Mouse (Mus musculus): Measurements from ENCODE around the gene Tacr3.

The Tacr3 gene

GRCm38 (mm10) chr3:134828875-134829530, at the start of gene Tacr3:
Gene Tacr3, plus strand, starts transcription at chr3:134829007.
- peak in 1 of 2 experiments; percentile 2 for DNase-seq

- no peak for DNase-seq
These were observed 324 bp upstream of the Tacr3 start for GRCm38 (mm10) chr3:134828492-134828874.

- DNase-seq, result no peak
These were observed 719 bp downstream of the Tacr3 start for GRCm38 (mm10) chr3:134829531-134829921.

DNA sequence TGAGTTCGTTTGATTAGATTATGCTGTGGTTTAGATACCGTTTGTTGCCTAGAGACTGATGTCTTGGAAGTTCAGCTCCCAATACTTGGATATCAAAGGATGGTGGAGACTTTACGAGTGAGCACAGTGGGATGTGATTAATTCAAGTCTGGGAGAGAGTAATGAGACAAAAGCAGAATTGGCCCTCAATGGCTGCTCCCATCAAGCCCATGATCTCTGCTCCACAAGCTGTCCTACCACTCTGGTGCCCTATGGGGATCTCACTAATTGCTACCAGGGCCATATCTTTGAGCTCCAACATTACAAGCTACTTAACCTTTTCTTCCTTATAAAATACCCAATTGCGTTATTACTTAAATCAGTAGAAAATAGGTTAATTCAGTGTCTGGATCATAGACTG, 22.5 kb downstream of the Tacr3 start:
- DNase-seq, result no peak

- no peak for DNase-seq
These were observed 48.9 kb downstream of the Tacr3 start for GRCm38 (mm10) chr3:134877701-134878100.

DNA sequence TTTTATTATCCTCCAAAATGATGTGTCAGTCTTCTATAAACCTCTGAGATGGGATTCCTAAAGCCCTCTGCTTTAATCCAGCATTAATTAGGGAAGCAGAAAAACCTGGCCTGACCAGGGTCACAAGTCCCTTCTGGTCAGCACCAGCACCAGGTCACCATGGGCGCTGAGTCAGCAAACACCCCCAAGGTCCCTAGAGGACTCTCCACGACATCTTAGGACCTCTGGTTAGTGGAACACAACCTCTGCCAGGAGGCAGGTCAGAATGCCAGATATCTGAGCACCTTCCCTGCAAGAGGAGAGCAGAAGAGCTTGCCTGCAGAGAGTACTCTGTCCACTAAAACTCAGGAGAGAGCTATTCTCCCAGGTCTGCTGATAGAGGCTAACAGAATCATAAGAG, 67.0 kb downstream of the Tacr3 start:
- no peak for DNase-seq

GRCm38 (mm10) chr3:134908890-134909289, 80.1 kb downstream of the Tacr3 start:
- no peak for DNase-seq

DNA sequence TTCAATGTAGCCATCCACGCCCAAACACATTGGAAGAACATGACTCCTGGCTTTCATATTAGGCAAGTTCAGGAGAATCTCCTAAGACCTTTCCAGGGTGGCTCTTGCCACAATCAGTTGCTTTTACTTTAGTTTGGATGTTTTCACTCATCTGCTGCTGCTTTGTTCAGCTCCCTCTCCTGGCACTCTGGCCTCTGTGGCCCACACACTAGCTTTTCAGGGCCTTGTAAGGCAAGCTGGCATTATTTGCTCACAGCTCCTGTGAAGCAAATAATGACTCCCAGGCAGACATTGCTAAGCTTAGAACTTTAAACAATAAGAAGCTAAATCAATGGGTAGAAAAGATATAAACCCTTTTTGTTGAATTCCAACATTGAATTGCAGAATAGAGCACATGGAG, 105.9 kb downstream of the Tacr3 start:
- no peak for DNase-seq

- no peak for DNase-seq
These were observed 106.7 kb downstream of the Tacr3 start for GRCm38 (mm10) chr3:134935461-134935860.

DNA sequence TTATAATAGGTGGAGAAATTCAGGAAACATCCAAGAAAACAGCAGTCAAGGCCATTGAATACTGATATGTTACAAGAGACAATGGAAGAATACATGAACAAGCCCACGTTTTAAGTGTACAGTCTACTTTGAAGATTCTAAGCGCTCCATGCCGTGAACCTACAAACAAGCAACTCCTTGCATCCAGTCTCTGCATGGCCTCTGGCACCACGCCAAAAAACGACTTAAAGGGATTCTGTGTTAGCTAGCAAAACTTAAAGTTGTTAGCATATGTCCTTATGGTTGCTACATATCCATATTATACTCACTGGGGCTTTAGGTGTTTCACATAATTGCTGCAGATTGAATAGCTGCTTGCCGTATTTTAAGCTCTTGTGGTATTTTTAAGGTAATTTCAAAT, 134.7 kb downstream of the Tacr3 start:
- DNase-seq, result no peak

GRCm38 (mm10) chr3:134978902-134979301, 150.1 kb downstream of the Tacr3 start:
- DNase-seq, result no peak

DNA sequence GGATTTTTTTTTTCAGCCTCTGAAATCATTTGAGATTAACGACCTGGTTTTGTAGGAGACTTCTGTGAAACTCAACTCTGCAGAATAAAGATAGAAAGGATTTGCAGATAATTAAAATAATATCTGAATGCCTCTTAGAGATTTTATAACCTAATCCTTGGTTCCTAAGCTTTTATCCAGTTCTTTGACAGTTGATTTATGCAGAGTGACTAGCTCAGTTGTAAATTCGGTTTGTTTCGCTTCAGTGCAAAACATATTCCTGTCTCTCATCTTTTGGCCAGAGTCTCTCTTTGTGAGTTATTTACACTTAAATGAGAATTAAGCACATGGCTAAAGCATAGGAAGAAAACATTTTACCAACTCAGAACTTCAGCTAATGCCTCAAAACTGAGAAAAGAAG, 151.3 kb downstream of the Tacr3 start:
- DNase-seq, result no peak

Data from cerebellum, postnatal 36 days (tissue).